Mouse (Mus musculus) intestine, postnatal 0 days (tissue): ENCODE results near the gene Esr2. TPM values are rescaled to one million over a fixed set of nuclear protein-coding genes. Genes with fewer than 3 reads are reported as not detected.

Source experiments
- ATAC-seq: fragments of 200-750 bp; cut with Nextera tagmentation; 2 replicates; pipeline ENCODE4 v1.8.0; 2017; ENCODE audit warnings: mild to moderate bottlenecking, moderate TSS enrichment, moderate library complexity
- H3K27ac ChIP-seq: fragments of 300-500 bp; sonication (generic); 2 replicates; pipeline ENCODE4 v1.5.1; 2014; ENCODE audit warnings: mild to moderate bottlenecking, low read depth, low read length, moderate library complexity
- H3K27me3 ChIP-seq: fragments of 300-500 bp; sonication (generic); replicated peaks from 2 replicates; pipeline ENCODE4 v1.6.1; 2014; ENCODE audit warnings: low read length, mixed read lengths; ENCODE audit not compliant: control insufficient read depth, insufficient read depth
- H3K36me3 ChIP-seq: fragments of 300-500 bp; sonication (generic); 2 replicates; pipeline ENCODE4 v1.6.1; 2014; ENCODE audit warnings: mild to moderate bottlenecking, moderate library complexity; ENCODE audit not compliant: control insufficient read depth, insufficient read depth
- H3K4me1 ChIP-seq: fragments of 300-500 bp; sonication (generic); replicated peaks from 2 replicates; pipeline ENCODE4 v1.6.1; 2014; ENCODE audit warnings: antibody characterized with exemption, low read length, mixed read lengths; ENCODE audit not compliant: control insufficient read depth, insufficient read depth
- H3K4me2 ChIP-seq: fragments of 300-500 bp; sonication (generic); replicated peaks from 2 replicates; pipeline ENCODE4 v1.6.1; 2014; ENCODE audit warnings: low read depth, mild to moderate bottlenecking, moderate library complexity
- H3K4me3 ChIP-seq: fragments of 300-500 bp; sonication (generic); 2 replicates; pipeline ENCODE4 v1.5.1; 2014; ENCODE audit warnings: low read depth, low read length
- H3K9ac ChIP-seq: fragments of 300-500 bp; sonication (generic); 2 replicates; pipeline ENCODE4 v1.6.1; 2014; ENCODE audit warnings: mild to moderate bottlenecking, low read depth, low read length
- H3K9me3 ChIP-seq: fragments of 300-500 bp; sonication (generic); 2 replicates; pipeline ENCODE4 v1.6.1; 2016; ENCODE audit warnings: mixed run types; ENCODE audit not compliant: control insufficient read depth
- CTCF ChIP-seq: sonication (generic); IDR thresholded peaks from 2 replicates; pipeline ENCODE4 v1.5.1; 2016; ENCODE audit warnings: low read depth, mild to moderate bottlenecking, control low read depth, antibody characterized with exemption, moderate library complexity
- WGBS: fragments of 180-500 bp; shearing (Covaris S2); extraction: QIAGEN DNeasy Blood & Tissue Kit; methylation state at CpG from one replicate; pipeline ENCODE4 v1.1.7; 2014; 5-methylcytosine and 5-hydroxymethylcytosine counted together
- polyA plus RNA-seq: library from polyadenylated mRNA; unstranded; fragments of >200 nt; fragmentation: Nextera tagmentation; extraction: Ambion mirVana; gene quantifications from 2 replicates; pipeline ENCODE4 v1.2.1, GENCODE M21; 2015

Gene Esr2
- polyA plus RNA-seq, 1 experiment from 2014 or later = not detected

GRCm38 (mm10) chr12:76093613-76094588 is 83.2 kb downstream of the Esr2 start:
- Histone ChIP-seq H3K4me3 (no peak overlapping the region), H3K9me3 (no peaks in the 10 kb centered on the region), H3K9ac (no peak overlapping the region), H3K4me2 (no peak overlapping the region; the same call in 1 of the 2 replicates), H3K27ac (peak overlapping the region; percentile 41; the same call in 1 of the 2 replicates), H3K27me3 (no peaks in the 10 kb centered on the region), H3K36me3 (peaks cover 59% of the 10 kb centered on the region), H3K4me1 (no peaks in the 10 kb centered on the region)
- peak; percentile 80 for ATAC-seq
- 67% methylated on average over 15 of the region's 15 CpGs for WGBS
- no peak for TF ChIP-seq CTCF

- Histone ChIP-seq H3K9me3 (no peaks in the 10 kb centered on the region), H3K4me3 (no peak overlapping the region), H3K4me1 (no peaks in the 10 kb centered on the region), H3K27me3 (no peaks in the 10 kb centered on the region), H3K4me2 (no peak overlapping the region), H3K27ac (0 out of 2 replicates have a peak overlapping the region, but pooled peaks have one; percentile 1), H3K9ac (no peak overlapping the region), H3K36me3 (peaks cover 57% of the 10 kb centered on the region)
- ATAC-seq = peak; percentile 39
- TF ChIP-seq CTCF = no peak
- WGBS = 52% methylated on average over 11 of the region's 11 CpGs
These were observed 84.1 kb downstream of the Esr2 start for GRCm38 (mm10) chr12:76092789-76093466.

- ATAC-seq = no peak
- Histone ChIP-seq H3K4me1 (0 out of 2 replicates have a peak, but pooled peaks cover 2% of the 10 kb centered on the region), H3K9ac (no peak overlapping the region), H3K27ac (no peak overlapping the region), H3K27me3 (no peaks in the 10 kb centered on the region), H3K4me2 (no peak overlapping the region), H3K36me3 (peaks cover 25% of the 10 kb centered on the region), H3K9me3 (no peaks in the 10 kb centered on the region), H3K4me3 (no peak overlapping the region)
- no peak for TF ChIP-seq CTCF
- WGBS = 87% methylated on average over 13 of the region's 13 CpGs
These were observed 90.0 kb downstream of the Esr2 start for GRCm38 (mm10) chr12:76087025-76087424.

- ATAC-seq = no peak
- Histone ChIP-seq H3K36me3 (peaks cover 22% of the 10 kb centered on the region), H3K4me2 (no peak overlapping the region), H3K4me1 (0 out of 2 replicates have a peak, but pooled peaks cover 2% of the 10 kb centered on the region), H3K9ac (no peak overlapping the region), H3K4me3 (no peak overlapping the region), H3K27ac (no peak overlapping the region), H3K9me3 (no peaks in the 10 kb centered on the region), H3K27me3 (no peaks in the 10 kb centered on the region)
- no peak for TF ChIP-seq CTCF
- WGBS = 71% methylated on average over 15 of the region's 15 CpGs
These were observed 90.8 kb downstream of the Esr2 start for GRCm38 (mm10) chr12:76085956-76086905.

GRCm38 (mm10) chr12:76085066-76085465 is 92.0 kb downstream of the Esr2 start:
- Histone ChIP-seq H3K27ac (no peak overlapping the region), H3K4me1 (0 out of 2 replicates have a peak, but pooled peaks cover 10% of the 10 kb centered on the region), H3K4me3 (no peak overlapping the region), H3K9me3 (no peaks in the 10 kb centered on the region), H3K36me3 (peaks cover 15% of the 10 kb centered on the region), H3K4me2 (no peak overlapping the region), H3K9ac (no peak overlapping the region), H3K27me3 (no peaks in the 10 kb centered on the region)
- no peak for ATAC-seq
- no peak for TF ChIP-seq CTCF
- WGBS = 73% methylated on average over 9 of the region's 9 CpGs
